Mouse (Mus musculus) intestine, postnatal 0 days (tissue): Measurements from ENCODE around the gene Cacnb4. TPM values are rescaled to one million over a fixed set of nuclear protein-coding genes. Genes with fewer than 3 reads are reported as not detected.
A peak's percentile ranks its signal among the peaks of the same experiment; 100 is the strongest.

Experiments
- ATAC-seq: fragments of 200-750 bp; cut with Nextera tagmentation; 2 replicates; pipeline ENCODE4 v1.8.0; 2017; ENCODE audit warnings: mild to moderate bottlenecking, moderate TSS enrichment, moderate library complexity
- H3K27ac ChIP-seq: fragments of 300-500 bp; sonication (generic); 2 replicates; pipeline ENCODE4 v1.5.1; 2014; ENCODE audit warnings: mild to moderate bottlenecking, low read depth, low read length, moderate library complexity
- H3K27me3 ChIP-seq: fragments of 300-500 bp; sonication (generic); replicated peaks from 2 replicates; pipeline ENCODE4 v1.6.1; 2014; ENCODE audit warnings: low read length, mixed read lengths; ENCODE audit not compliant: control insufficient read depth, insufficient read depth
- H3K36me3 ChIP-seq: fragments of 300-500 bp; sonication (generic); 2 replicates; pipeline ENCODE4 v1.6.1; 2014; ENCODE audit warnings: mild to moderate bottlenecking, moderate library complexity; ENCODE audit not compliant: control insufficient read depth, insufficient read depth
- H3K4me1 ChIP-seq: fragments of 300-500 bp; sonication (generic); replicated peaks from 2 replicates; pipeline ENCODE4 v1.6.1; 2014; ENCODE audit warnings: antibody characterized with exemption, low read length, mixed read lengths; ENCODE audit not compliant: control insufficient read depth, insufficient read depth
- H3K4me2 ChIP-seq: fragments of 300-500 bp; sonication (generic); replicated peaks from 2 replicates; pipeline ENCODE4 v1.6.1; 2014; ENCODE audit warnings: low read depth, mild to moderate bottlenecking, moderate library complexity
- H3K4me3 ChIP-seq: fragments of 300-500 bp; sonication (generic); 2 replicates; pipeline ENCODE4 v1.5.1; 2014; ENCODE audit warnings: low read depth, low read length
- H3K9ac ChIP-seq: fragments of 300-500 bp; sonication (generic); 2 replicates; pipeline ENCODE4 v1.6.1; 2014; ENCODE audit warnings: mild to moderate bottlenecking, low read depth, low read length
- H3K9me3 ChIP-seq: fragments of 300-500 bp; sonication (generic); 2 replicates; pipeline ENCODE4 v1.6.1; 2016; ENCODE audit warnings: mixed run types; ENCODE audit not compliant: control insufficient read depth
- CTCF ChIP-seq: sonication (generic); IDR thresholded peaks from 2 replicates; pipeline ENCODE4 v1.5.1; 2016; ENCODE audit warnings: low read depth, mild to moderate bottlenecking, control low read depth, antibody characterized with exemption, moderate library complexity
- WGBS: fragments of 180-500 bp; shearing (Covaris S2); extraction: QIAGEN DNeasy Blood & Tissue Kit; methylation state at CpG from one replicate; pipeline ENCODE4 v1.1.7; 2014; 5-methylcytosine and 5-hydroxymethylcytosine counted together
- polyA plus RNA-seq: library from polyadenylated mRNA; unstranded; fragments of >200 nt; fragmentation: Nextera tagmentation; extraction: Ambion mirVana; gene quantifications from 2 replicates; pipeline ENCODE4 v1.2.1, GENCODE M21; 2015

Gene Cacnb4
- polyA plus RNA-seq, 1 experiment from 2014 or later, result 0.51 TPM

DNA sequence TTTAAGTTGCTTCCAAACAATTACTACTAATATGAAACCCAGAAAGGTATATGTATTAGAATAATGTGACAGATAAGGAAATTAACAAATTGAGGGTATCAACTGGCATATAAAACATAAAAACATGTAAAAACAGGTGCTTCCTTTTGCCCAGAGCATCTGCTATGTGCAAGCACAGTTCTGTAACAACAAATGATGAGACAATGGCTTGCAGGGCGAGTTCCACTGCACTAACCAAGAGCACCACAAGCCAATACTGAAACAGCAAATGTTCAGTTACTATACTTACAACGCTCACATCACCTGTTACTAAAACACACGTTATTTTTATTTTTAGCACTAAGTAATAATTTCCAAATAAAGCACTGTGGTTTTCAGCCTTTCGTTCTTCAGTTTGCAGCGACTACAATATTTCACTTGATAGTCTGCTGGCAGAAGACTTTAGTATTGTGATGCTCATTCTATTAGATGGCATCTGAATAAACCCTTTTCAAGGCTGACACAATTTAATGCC lies 264.1 kb downstream of the Cacnb4 start:
- no peak overlapping the region for H3K9ac ChIP-seq
- 0 out of 2 replicates have a peak, but pooled peaks cover 9% of the 10 kb centered on the region for H3K9me3 ChIP-seq
- peaks cover 53% of the 10 kb centered on the region for H3K36me3 ChIP-seq
- no peak overlapping the region for H3K4me3 ChIP-seq
- H3K4me2 ChIP-seq, result no peak overlapping the region
- no peak for TF ChIP-seq CTCF
- no peaks in the 10 kb centered on the region for H3K4me1 ChIP-seq
- H3K27ac ChIP-seq, result no peak overlapping the region
- H3K27me3 ChIP-seq, result no peaks in the 10 kb centered on the region
- no peak for ATAC-seq
- 97% methylated on average over 5 of the region's 5 CpGs for WGBS

DNA sequence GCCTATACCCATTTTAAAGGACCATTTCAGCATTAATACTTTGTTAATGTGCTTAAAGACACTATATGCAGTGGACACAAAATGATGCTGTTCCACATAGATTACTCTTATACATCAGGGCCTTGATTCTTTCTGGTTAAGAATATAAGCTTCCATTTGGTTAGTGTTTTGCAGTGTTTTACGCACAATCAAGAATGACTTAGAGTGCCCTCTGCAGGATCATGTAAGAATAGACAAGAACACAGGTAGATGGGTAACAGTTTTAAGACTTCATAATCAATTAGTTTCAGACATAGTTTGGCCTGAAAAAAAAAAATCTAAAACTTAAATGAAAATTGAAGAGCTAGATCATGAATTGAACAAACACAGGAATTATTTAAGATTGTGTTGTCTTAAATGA lies 270.2 kb downstream of the Cacnb4 start:
- Histone ChIP-seq H3K4me3 (no peak overlapping the region), H3K27me3 (no peaks in the 10 kb centered on the region), H3K9ac (no peak overlapping the region), H3K4me2 (no peak overlapping the region), H3K36me3 (peaks cover 40% of the 10 kb centered on the region), H3K4me1 (no peaks in the 10 kb centered on the region), H3K9me3 (0 out of 2 replicates have a peak, but pooled peaks cover 9% of the 10 kb centered on the region), H3K27ac (no peak overlapping the region)
- no peak for ATAC-seq
- peak; percentile 66 for TF ChIP-seq CTCF
- 85% methylated on average over 1 of the region's 1 CpGs for WGBS

- no peaks in the 10 kb centered on the region for H3K27me3 ChIP-seq
- H3K27ac ChIP-seq, result no peak overlapping the region
- H3K9me3 ChIP-seq, result no peaks in the 10 kb centered on the region
- H3K9ac ChIP-seq, result no peak overlapping the region
- peaks cover 30% of the 10 kb centered on the region for H3K36me3 ChIP-seq
- WGBS, result 91% methylated on average over 5 of the region's 5 CpGs
- no peak for ATAC-seq
- TF ChIP-seq CTCF, result no peak
- no peak overlapping the region for H3K4me3 ChIP-seq
- H3K4me1 ChIP-seq, result no peaks in the 10 kb centered on the region
- H3K4me2 ChIP-seq, result no peak overlapping the region
Measured at GRCm38 (mm10) chr2:52405238-52405637, 271.4 kb downstream of the Cacnb4 start.

- Histone ChIP-seq H3K9ac (no peak overlapping the region), H3K27me3 (no peaks in the 10 kb centered on the region), H3K27ac (no peak overlapping the region), H3K4me2 (no peak overlapping the region), H3K36me3 (no peaks in the 10 kb centered on the region), H3K9me3 (no peaks in the 10 kb centered on the region), H3K4me1 (no peaks in the 10 kb centered on the region), H3K4me3 (no peak overlapping the region)
- TF ChIP-seq CTCF, result no peak
- no peak for ATAC-seq
- WGBS, result 81% methylated on average over 5 of the region's 5 CpGs
Measured at GRCm38 (mm10) chr2:52394529-52394928, 282.1 kb downstream of the Cacnb4 start.

- no peak overlapping the region for H3K9ac ChIP-seq
- no peak overlapping the region for H3K27ac ChIP-seq
- no peaks in the 10 kb centered on the region for H3K4me1 ChIP-seq
- no peak for TF ChIP-seq CTCF
- H3K4me2 ChIP-seq, result no peak overlapping the region
- no peaks in the 10 kb centered on the region for H3K36me3 ChIP-seq
- H3K9me3 ChIP-seq, result no peaks in the 10 kb centered on the region
- no peaks in the 10 kb centered on the region for H3K27me3 ChIP-seq
- H3K4me3 ChIP-seq, result no peak overlapping the region
- 76% methylated on average over 2 of the region's 2 CpGs for WGBS
- ATAC-seq, result no peak
Measured at GRCm38 (mm10) chr2:52390415-52390975, 286.1 kb downstream of the Cacnb4 start.

GRCm38 (mm10) chr2:52389975-52390374 lies 286.7 kb downstream of the Cacnb4 start:
- no peak overlapping the region for H3K27ac ChIP-seq
- 70% methylated on average over 3 of the region's 3 CpGs for WGBS
- H3K4me3 ChIP-seq, result no peak overlapping the region
- H3K27me3 ChIP-seq, result no peaks in the 10 kb centered on the region
- TF ChIP-seq CTCF, result no peak
- H3K9ac ChIP-seq, result no peak overlapping the region
- H3K9me3 ChIP-seq, result no peaks in the 10 kb centered on the region
- H3K4me1 ChIP-seq, result no peaks in the 10 kb centered on the region
- no peaks in the 10 kb centered on the region for H3K36me3 ChIP-seq
- ATAC-seq, result no peak
- no peak overlapping the region for H3K4me2 ChIP-seq
